Mouse (Mus musculus) Muller cell, postnatal 12 days (primary cell): ENCODE results near the gene Atp1b1.

ENCODE experiments used
- DNase-seq: peaks from one replicate; pipeline ENCODE4 v3.0.0-alpha.2; 2015; ENCODE audit errors: inconsistent ontology term

The Atp1b1 gene

GRCm38 (mm10) chr1:164392176-164392575 is 66.0 kb downstream of the Atp1b1 start:
- no peak for DNase-seq

GRCm38 (mm10) chr1:164389743-164390142 is 68.4 kb downstream of the Atp1b1 start:
- DNase-seq: no peak
